Mouse (Mus musculus) cerebellum, adult 9-10 months (tissue): ENCODE data around the gene Ispd.

Experiments used
- DNase-seq: peaks from one replicate; pipeline ENCODE4 v3.0.0; 2022

Gene Ispd

DNA sequence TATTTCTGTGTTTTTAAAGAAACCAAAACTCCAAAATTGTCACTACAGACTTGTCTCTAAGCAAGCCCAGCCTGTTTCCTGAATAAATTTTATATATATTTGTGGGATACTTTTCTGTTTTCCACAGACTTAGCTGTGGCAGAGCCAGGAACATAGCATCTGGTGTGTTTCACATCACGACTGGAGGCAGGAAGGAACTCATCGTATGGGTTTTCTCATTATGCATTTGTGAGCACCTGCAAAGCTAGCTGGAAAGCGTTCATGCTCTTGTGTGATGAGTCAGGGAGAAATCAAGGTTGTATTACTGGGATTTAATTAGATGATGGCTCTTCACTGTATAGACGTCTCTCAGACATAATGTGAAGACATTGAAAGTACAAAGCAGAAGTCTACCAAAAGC, 90.2 kb downstream of the Ispd start:
- DNase-seq, result no peak

DNA sequence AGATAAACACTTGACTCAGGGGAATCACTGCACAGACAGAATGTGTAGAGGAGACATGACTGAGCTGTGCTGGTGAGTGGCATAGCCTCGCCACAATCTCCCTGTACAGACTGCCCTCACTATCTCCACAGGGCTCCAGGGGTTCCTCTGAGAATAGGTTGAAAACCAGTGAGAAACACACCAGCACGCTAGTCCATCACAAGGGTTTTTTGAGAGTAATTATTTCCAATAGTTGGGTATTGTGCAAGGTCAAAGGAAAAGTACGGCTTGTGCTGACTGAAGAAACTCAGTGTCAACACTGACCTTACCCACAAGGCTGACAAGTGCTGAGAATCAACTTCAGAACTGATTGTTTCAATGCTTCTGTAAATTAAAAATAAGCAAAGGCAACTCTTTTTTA, 92.9 kb downstream of the Ispd start:
- DNase-seq, result no peak

DNA sequence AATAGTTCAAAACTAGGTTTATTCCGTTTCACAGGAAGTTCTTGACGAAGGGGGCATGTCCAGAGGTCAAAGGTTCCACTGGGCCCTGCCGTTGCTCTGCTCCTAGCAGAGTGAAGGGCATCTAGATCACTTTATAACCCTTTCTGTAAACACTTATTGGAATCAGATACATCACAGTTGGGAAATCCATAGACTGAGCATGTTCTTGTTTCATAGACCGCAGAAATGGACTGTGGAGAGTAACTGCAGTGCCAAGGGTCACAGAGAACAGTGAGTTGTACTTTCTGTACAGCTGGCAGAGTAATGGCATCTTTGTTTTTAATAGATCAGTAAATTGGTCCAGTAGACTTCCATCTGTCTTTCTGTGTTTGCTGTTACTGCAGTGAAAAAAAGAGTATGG, 94.0 kb downstream of the Ispd start:
- no peak for DNase-seq

DNA sequence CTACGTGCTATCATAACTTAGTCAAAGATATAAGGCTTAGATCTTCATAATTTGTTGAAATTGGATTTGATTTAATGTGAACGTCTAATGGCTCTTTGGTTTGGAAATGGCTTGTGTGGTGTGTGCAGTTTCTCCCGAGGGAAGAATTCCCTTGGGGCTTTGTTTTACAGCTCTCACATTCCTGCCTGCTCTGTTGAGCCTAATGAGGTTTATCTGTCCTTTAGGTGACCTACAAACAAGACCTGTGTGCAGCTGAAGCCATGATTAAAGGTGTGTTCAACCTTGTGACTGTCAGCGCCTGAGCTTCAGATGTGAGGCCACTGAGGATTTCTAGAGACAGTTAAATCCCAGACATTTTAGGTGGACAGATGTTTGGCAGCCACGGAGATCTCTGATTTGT, 95.2 kb downstream of the Ispd start:
- no peak for DNase-seq

DNA sequence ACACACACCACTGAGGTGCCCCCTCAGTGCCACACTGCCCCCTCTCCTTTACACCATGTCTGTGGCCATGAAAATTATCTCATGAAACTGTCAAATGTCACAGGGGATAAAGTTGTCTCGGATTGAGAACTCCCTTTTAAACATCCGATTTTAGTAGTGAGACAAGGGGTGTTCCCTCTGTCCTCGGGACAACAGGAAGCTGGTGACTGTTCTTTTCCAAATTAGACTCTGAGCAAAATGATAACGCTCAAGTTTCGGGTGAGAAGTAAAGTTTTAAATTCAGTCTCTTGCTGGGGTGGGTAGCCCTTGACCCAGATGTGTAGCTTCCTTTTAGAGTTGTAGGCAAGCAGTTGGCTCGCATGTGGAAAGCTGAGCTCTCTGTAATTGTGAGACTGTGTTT, 96.3 kb downstream of the Ispd start:
- DNase-seq, result no peak

DNA sequence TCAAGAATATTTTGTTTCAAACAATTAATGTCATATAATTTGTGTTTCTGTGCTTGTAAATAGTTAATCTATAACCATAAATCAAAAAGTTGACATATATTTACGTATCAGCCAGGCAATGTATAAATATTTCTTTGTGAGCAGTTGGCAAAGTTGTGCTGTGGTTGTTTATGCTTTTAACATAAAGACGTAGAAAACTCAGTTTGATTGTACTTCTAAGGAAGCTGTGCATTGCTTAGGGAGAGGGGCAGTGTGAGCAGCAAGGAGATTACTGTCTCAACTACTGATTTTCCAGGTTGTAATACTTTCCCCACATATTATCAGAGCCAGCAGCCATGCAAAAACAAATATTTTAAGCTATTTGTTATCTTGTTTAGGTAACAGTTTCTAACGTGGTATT, 96.7 kb downstream of the Ispd start:
- DNase-seq, result no peak

DNA sequence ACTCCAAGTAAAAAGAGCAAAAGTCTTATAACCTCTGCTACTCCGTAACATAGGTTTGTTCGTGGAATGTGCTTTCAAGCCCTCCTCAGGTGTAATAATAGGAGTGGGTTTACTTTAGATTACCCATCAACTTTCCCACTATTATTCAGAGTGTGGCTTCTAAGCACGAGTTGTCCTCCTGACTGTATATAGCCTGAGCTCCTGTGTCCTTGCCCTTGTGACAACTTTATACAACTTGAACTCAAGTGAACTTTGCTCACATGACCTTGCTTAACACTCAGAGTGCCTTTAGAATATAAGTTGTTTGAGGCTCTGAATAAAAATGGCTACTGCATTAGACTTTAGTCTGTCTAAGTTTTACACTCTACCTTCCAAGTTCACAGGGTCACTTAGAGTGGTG, 100.5 kb downstream of the Ispd start:
- no peak for DNase-seq

DNA sequence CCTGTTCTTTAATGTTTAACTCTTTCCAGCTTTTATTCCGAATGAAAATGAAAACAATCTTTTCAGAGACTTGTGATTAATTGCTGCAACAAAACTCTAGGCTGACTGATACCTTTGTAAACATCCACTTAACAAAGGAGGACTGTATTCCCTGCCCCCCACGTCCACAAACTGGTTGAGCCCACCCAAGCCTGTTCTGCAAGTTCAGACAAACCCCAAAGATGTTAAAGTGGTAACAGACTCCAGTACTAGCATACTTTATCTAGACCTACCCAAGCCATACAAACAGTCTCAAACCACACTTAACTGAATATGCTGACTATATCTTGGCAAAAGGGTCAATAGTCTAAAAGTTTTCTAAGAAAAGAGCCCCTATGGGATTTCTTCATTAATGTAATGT, 102.1 kb downstream of the Ispd start:
- no peak for DNase-seq

DNA sequence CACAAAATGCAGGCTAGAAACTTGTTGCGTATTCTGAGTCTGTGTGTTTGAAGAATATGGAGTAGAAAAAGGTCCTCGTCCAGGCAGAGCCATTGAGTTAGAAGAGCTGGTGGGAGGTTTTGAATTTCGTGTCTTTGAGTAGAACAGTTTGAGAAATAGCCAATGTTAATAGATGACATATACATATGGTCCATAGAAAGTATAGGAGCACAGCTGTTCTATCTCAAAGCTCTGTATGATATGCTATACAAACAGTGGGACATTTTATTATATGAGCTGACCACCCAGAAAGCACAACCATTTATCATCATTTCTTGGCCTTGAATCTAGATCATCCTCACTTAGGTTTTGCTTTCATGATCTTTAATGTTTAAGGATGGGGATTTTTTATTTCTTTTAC, 116.3 kb downstream of the Ispd start:
- DNase-seq, result no peak

DNA sequence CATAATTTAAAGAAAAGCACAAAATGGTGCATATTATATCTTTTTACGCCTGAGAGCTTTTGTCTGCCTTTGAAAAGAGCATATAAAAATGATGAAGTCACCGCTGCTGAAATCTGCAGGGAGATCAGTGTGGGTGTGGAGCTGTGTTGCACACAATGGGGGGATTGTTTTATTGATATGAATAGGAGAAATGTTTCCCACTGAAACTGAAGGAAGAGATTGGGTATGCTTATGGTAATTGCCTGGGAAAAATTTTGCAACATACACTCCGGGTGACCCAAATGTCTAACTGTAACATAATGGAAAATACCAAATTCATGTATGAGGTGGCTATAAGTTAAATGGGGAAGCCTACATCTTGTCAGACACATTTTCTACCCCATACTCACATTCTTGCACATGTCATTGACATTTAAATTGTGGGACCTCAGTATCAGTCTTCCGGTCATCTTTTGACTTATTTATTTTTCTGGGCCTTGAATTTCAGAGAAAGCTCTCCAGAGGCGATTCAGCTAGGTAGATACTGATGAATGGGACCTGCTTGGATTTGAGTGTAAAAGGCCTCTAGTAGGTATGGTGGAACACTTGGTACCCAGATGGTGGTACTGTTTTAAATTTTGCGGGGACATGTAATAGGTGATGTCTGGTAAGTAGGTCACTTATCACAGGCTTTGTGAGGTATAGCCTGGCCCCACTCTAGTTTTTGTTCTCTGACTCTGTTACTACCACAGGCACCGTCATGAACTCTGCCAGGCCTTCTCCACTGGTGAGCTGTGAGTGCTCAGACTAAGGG, 126.1 kb downstream of the Ispd start:
- DNase-seq, result no peak

DNA sequence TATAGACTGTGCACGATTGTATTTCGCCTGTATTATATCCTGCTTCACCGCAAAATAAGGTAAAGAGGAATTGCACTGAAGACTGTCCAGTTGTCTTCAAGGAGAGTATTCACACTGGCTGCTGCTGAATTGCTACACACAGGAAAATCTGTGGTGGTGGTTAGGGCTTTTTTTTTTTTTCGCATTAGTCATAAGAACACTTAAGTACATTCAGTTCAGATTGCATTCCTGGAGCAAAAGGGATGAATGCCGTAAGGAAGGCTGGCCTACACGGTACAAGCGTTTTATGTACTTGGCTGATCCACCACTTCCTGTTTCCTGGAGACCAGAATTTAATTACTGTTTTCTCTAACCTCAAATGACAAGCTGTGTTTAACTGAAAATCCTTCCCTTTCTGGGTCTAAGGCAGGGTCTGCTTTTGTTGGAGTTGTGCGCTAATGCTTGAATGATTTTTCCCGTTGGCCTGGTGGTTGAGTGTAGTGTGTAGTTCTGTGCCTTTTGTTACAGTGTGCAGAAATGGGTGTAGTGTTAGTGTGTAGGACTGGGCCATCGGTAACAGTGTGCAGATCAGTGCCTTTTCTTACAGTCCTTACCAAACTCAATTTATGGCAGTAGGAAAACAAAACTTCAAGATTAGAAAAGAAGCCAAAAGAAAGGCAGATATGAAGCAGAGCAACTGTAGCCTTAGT, 128.8 kb downstream of the Ispd start:
- DNase-seq, result no peak

DNA sequence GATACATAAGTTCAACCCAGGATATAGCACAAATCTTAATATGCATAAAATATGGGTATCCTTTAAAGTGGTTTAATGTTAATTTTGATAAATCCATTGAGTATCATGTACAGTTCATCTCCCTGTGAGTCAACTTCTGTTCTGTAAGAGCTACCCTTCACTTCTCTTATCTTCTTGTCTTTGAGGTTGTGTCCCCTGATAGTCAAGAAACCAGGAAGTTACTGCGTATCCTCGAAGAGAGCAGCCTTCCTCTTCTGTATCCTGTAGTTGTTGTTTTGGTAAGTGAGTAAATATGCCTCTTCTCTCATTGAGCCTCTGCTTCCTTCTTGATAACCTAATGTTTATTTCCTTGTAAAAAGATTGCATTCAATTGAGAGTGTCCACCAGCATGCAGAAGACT, 140.5 kb downstream of the Ispd start:
- no peak for DNase-seq

DNA sequence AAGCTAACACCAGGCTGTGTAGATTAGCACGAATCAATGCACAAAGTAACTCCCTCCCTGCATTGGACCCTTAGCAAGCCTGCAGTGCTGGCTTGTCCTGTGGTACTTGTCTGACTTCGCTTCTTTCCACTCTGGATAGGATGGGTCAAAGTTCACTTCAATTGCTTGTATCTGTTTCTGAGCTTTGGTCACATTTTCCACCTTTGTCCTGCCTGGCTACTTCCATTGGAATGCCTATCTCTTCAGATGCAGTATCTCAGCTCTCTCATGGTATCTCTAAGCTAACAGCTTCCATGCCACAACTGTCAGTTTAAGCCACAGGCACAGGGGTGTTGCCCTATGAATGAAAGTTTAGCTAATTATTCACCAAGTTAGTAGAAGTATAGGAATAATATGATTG, 142.3 kb downstream of the Ispd start:
- no peak for DNase-seq

DNA sequence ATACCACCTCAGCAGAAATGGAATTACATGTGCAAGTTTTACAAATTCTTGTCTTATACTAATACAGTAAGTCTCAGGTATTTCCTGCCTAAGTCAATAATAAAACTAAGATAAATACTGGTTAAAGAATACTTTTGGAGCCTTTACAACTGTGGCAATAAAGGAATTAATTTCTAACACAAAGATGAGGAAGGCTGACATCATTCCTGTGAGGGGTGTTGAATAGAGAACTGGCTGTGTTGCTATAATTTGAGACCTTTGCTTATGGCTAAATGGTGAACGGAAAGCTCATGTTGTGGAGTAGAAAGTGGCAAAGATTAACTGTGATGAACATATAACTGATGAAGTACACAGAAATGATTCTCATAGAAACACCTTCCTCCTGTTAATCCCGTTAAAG, 149.7 kb downstream of the Ispd start:
- DNase-seq, result no peak

DNA sequence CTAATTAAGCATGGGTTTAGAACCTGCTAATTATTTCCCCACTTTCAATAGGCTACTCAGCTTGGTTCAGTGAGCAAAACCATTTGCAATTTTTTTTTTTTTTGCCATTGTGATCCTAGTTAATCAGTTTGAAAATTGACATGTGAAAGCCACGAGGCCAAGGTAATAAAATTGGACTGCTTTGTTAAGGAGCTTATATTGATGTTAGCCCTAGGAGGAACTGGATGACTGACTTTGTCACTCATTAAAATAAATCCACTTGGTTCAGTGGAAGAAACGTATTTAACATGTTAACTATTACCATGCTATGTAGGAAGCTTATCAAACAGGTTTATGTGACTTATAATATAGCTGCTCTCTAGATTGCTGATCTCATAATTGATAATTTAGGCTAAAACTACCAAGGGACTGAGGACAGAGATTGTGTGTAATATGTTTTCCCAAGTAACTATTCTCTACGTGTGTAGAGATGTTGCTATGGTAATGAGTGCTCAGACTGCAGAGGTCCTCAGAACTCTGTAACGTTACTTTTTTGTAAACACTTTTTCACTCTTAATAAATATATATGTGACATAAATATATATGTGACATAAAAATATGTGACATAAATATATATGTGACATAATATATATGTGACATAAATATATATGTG, 150.3 kb downstream of the Ispd start:
- DNase-seq, result no peak

DNA sequence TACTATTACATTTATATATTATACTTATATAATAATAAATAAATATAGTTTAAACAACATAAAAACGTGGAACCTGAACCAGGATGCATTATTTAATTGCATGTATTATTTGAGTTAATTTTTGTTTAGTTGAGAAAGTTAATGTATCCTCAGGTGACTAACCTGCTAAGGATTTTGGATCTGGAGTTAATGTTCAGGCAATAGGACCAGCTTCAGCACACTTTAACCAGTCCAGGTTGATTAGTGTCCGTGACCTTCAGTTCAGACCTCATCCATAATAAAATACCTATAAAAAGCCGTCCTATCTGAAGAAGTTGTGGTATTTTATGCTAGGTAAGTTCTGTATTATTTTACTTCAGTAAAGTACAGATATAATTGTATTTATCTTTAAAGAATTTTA, 151.3 kb downstream of the Ispd start:
- no peak for DNase-seq

DNA sequence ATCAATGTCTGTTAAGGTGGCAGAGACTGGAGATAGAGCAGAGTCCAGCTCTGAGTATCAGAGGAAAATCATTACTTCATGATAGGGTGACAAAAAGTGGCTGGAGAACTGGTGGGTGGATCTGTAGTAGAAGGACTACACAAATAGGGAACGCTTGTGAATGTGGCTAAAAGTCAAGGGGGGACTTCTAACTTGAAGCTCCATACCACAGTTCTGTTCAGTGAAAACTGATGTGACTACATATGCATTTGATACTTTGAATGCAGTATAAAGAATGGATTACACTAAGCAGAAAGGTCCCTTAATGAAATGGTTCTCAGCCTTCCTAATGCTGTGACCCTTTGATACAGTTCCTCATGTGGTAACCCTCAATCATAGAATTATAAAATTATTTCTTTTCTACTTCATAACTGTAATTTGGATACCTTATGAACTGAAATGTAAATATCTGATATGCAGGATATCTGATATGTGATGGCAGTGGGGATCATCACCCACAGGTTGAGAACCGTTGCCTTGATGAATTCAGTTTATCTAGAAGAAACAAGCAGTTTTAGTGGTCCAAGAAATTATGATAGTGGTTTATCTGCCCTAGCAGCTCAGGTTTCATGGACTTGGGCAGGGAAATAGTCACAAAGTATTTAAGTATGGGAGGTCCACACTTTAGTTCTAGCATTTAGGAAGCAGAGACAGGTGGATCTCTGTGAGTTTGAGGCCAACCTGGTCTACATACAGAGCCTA, 152.1 kb downstream of the Ispd start:
- no peak for DNase-seq

DNA sequence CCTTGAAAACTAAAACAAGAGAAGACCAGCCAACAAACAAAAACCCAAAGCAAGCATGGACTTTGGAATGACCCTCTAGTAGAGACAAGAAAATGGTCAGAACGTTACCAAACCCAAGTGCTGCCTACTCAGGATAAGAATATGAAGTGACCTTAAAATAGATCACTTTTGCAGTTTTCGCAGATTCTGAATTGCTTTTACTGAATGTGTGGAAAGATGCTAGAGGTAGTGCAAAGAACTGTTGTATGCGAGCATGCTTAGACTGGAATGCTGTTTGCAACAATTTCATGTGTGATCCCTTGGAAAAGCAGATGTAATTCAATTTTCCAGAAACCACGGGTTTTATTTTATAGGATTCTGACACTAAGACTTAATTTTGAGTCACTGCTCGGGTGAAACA, 153.3 kb downstream of the Ispd start:
- no peak for DNase-seq

DNA sequence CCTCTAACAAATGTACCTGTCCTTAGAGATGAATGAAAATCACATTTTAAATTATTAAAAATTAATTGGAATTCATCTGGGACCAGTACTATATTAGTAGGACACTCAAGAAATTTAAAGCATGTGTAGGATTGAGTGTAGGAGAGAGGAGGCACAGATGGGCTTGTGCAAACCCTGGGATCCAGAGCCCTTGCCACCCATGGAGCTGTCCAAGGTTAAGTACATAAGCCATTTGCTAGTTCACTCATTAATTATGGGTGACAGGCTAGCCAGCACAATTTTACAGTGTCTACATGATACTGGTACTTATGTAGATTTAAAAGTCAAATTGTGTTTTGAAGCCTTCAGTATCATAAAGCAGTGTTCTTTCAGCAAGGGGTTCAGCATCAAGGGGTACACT, 164.1 kb downstream of the Ispd start:
- no peak for DNase-seq

DNA sequence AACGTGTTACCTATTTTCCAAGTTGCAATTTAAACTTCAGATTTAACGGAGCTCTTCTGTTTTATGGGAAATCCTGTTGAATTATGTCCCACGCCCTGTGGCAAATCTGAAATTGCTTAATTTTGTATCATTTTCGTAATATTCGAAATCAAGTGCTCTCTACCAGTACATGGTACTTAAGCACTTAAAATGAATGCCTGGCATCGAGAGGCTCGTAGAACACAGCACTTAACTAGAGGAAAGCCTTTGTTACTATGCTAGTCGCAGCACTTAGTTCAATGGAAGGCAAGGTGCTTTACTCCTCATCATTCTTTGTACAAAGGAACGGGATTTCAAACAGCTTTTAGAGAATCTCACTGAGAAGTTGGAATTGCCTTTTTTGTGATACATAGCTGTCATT, 168.2 kb downstream of the Ispd start:
- DNase-seq, result no peak

DNA sequence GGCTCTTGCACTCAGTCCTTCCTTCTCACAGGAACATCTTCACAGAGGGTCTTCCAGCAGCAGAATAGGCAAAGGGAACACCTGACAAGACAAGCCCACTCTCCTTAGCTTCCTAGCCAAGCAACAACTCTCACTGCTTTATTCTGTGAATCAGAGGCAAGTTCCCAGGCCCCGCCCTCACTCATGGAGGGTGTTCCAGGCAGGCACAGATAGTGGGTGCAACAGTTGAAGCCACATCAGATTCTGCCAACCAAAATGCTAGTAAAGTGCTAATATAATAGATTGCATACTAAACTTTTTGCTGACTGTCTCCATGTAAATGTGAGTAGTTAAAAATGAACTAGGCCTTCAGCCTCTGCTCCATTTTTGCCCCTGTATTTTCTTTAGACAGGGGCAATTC, 173.4 kb downstream of the Ispd start:
- DNase-seq, result no peak

DNA sequence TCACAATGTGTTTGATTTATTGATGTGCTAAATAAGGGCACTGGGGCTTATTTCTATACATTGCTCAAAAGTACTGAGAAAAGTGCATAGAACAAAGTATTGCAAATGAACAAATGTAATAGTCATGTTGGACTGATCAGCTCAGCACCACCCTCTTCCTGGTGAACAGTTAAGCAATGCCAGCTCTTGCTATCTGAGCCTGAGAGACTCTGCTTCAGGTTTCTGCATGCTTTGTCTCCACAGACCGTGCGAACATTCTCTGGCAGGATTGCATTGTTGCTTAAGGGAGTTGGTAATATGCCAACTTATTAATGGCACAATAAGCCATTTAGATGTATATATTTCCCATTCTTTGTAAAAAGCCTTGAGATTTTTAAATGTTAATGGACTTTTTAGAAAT, 182.9 kb downstream of the Ispd start:
- no peak for DNase-seq

DNA sequence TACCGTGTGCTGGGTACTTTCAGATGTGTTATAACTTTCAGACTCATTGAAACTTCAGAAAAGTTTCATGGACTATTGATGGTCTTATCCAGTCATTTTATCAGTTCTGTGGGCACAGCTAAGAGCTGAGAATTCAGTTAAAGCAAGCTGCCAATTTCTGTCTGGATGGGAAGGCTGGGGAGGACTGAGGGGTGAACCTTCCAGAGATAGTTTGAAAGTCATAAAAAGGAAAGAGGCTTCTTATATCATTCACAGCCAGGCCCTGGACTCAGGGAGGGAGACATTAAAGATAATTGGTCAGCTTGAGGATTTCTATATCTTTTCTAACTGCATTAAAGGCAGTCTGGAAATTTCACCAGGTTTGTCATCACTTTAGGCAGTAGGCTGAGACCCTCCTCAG, 185.7 kb downstream of the Ispd start:
- DNase-seq, result no peak
